Mouse (Mus musculus) liver, embryonic 15.5 days (tissue): ENCODE results near the gene Wwtr1. TPM values are rescaled to one million over a fixed set of nuclear protein-coding genes. Genes with fewer than 3 reads are reported as not detected.

ENCODE experiments used
- ATAC-seq: fragments of 200-750 bp; cut with Nextera tagmentation; 2 replicates; pipeline ENCODE4 v1.8.0; 2017; ENCODE audit warnings: moderate number of reproducible peaks, mild to moderate bottlenecking, moderate library complexity; ENCODE audit not compliant: insufficient read depth
- H3K27ac ChIP-seq: fragments of 300-500 bp; sonication (generic); replicated peaks from 2 replicates; pipeline ENCODE4 v1.5.1; 2015; ENCODE audit warnings: mild to moderate bottlenecking, inconsistent platforms
- H3K27me3 ChIP-seq: fragments of 300-500 bp; sonication (generic); 2 replicates; pipeline ENCODE4 v1.6.1; 2015; ENCODE audit warnings: mild to moderate bottlenecking, inconsistent platforms
- H3K36me3 ChIP-seq: fragments of 300-500 bp; sonication (generic); replicated peaks from 2 replicates; pipeline ENCODE4 v1.6.1; 2015; ENCODE audit warnings: moderate library complexity, mild to moderate bottlenecking, inconsistent platforms
- H3K4me1 ChIP-seq: fragments of 300-500 bp; sonication (generic); replicated peaks from 2 replicates; pipeline ENCODE4 v1.6.1; 2015; ENCODE audit warnings: inconsistent platforms
- H3K4me2 ChIP-seq: fragments of 300-500 bp; sonication (generic); 2 replicates; pipeline ENCODE4 v1.6.1; 2015; ENCODE audit warnings: moderate library complexity, mild to moderate bottlenecking, inconsistent platforms
- H3K4me3 ChIP-seq: fragments of 300-500 bp; sonication (generic); replicated peaks from 2 replicates; pipeline ENCODE4 v1.5.1; 2015; ENCODE audit warnings: mild to moderate bottlenecking, inconsistent platforms
- H3K9ac ChIP-seq: fragments of 300-500 bp; sonication (generic); 2 replicates; pipeline ENCODE4 v1.6.1; 2015; ENCODE audit warnings: moderate library complexity, mild to moderate bottlenecking, inconsistent platforms
- H3K9me3 ChIP-seq: fragments of 300-500 bp; sonication (generic); replicated peaks from 2 replicates; pipeline ENCODE4 v1.6.1; 2016; ENCODE audit warnings: inconsistent platforms
- WGBS: fragments of 180-500 bp; shearing (Covaris S2); methylation state at CpG from one replicate; pipeline ENCODE4 v1.1.7; 2015; ENCODE audit warnings: mixed read lengths; ENCODE audit not compliant: insufficient replicate concordance; 5-methylcytosine and 5-hydroxymethylcytosine counted together
- polyA plus RNA-seq: library from polyadenylated mRNA; unstranded; fragments of >200 nt; fragmentation: Nextera tagmentation; extraction: Ambion mirVana; gene quantifications from 2 replicates; pipeline ENCODE4 v1.2.1, GENCODE M21; 2015

Wwtr1 gene
- polyA plus RNA-seq, 1 experiment from 2014 or later: 1.5 TPM

GRCm38 (mm10) chr3:57580426-57581195 is 4.9 kb upstream of the Wwtr1 start:
- H3K9me3 ChIP-seq: no peaks in the 10 kb centered on the region
- H3K4me3 ChIP-seq: no peak overlapping the region
- no peaks in the 10 kb centered on the region for H3K36me3 ChIP-seq
- no peaks in the 10 kb centered on the region for H3K4me1 ChIP-seq
- no peak overlapping the region for H3K27ac ChIP-seq
- ATAC-seq: no peak
- WGBS: 61% methylated on average over 10 of the region's 10 CpGs
- H3K4me2 ChIP-seq: no peak overlapping the region
- H3K27me3 ChIP-seq: peaks cover 23% of the 10 kb centered on the region
- no peak overlapping the region for H3K9ac ChIP-seq

- H3K4me1 ChIP-seq: no peaks in the 10 kb centered on the region
- peak overlapping the region; percentile 58 for H3K4me3 ChIP-seq
- WGBS: 2% methylated on average over 35 of the region's 35 CpGs
- H3K9me3 ChIP-seq: no peaks in the 10 kb centered on the region
- H3K9ac ChIP-seq: 0 out of 2 replicates have a peak overlapping the region, but pooled peaks have one; percentile 4
- H3K27ac ChIP-seq: peak overlapping the region; percentile 48
- peaks cover 47% of the 10 kb centered on the region for H3K27me3 ChIP-seq
- ATAC-seq: peak; percentile 31; the same call in 1 of the 2 replicates
- no peaks in the 10 kb centered on the region for H3K36me3 ChIP-seq
- peak overlapping the region; percentile 62 for H3K4me2 ChIP-seq
Measured at GRCm38 (mm10) chr3:57576056-57576824, 530 bp upstream of the Wwtr1 start.

GRCm38 (mm10) chr3:57574885-57575659 is 638 bp downstream of the Wwtr1 start:
- peak overlapping the region; percentile 55 for H3K27ac ChIP-seq
- no peaks in the 10 kb centered on the region for H3K4me1 ChIP-seq

GRCm38 (mm10) chr3:57573898-57574570 is 1.7 kb downstream of the Wwtr1 start:
- Histone ChIP-seq H3K9ac (no peak overlapping the region), H3K9me3 (no peaks in the 10 kb centered on the region), H3K4me1 (no peaks in the 10 kb centered on the region), H3K27ac (no peak overlapping the region), H3K4me2 (peak overlapping the region; percentile 62), H3K27me3 (peaks cover 47% of the 10 kb centered on the region), H3K4me3 (peak overlapping the region; percentile 58), H3K36me3 (no peaks in the 10 kb centered on the region)
- WGBS: 46% methylated on average over 14 of the region's 14 CpGs
- ATAC-seq: no peak

More at GRCm38 (mm10) chr3:57574885-57575659, 638 bp downstream of the Wwtr1 start:
- under 1% methylated on average over 57 of the region's 59 CpGs for WGBS
- H3K4me3 ChIP-seq: peak overlapping the region; percentile 58
- no peaks in the 10 kb centered on the region for H3K36me3 ChIP-seq
- H3K9ac ChIP-seq: peak overlapping the region; percentile 37; the same call in 1 of the 2 replicates
- no peaks in the 10 kb centered on the region for H3K9me3 ChIP-seq
- peak; percentile 55 for ATAC-seq
- H3K27me3 ChIP-seq: peaks cover 47% of the 10 kb centered on the region
- peak overlapping the region; percentile 62 for H3K4me2 ChIP-seq

GRCm38 (mm10) chr3:57572331-57572975 is 3.3 kb downstream of the Wwtr1 start:
- Histone ChIP-seq H3K27me3 (peaks cover 40% of the 10 kb centered on the region), H3K4me2 (no peak overlapping the region), H3K36me3 (no peaks in the 10 kb centered on the region), H3K9ac (no peak overlapping the region), H3K27ac (no peak overlapping the region), H3K4me3 (no peak overlapping the region), H3K4me1 (no peaks in the 10 kb centered on the region), H3K9me3 (no peaks in the 10 kb centered on the region)
- ATAC-seq: no peak
- 60% methylated on average over 6 of the region's 6 CpGs for WGBS

- H3K4me2 ChIP-seq: no peak overlapping the region
- WGBS: 60% methylated on average over 5 of the region's 5 CpGs
- H3K9me3 ChIP-seq: no peaks in the 10 kb centered on the region
Measured at GRCm38 (mm10) chr3:57566655-57567054, 9.1 kb downstream of the Wwtr1 start.

GRCm38 (mm10) chr3:57563627-57564026 is 12.1 kb downstream of the Wwtr1 start:
- ATAC-seq: no peak
- H3K4me1 ChIP-seq: peaks cover 3% of the 10 kb centered on the region; the same call in 1 of the 2 replicates
- no peak overlapping the region for H3K4me3 ChIP-seq
- H3K27ac ChIP-seq: no peak overlapping the region
- no peak overlapping the region for H3K4me2 ChIP-seq
- no peaks in the 10 kb centered on the region for H3K27me3 ChIP-seq
- H3K36me3 ChIP-seq: no peaks in the 10 kb centered on the region
- no peaks in the 10 kb centered on the region for H3K9me3 ChIP-seq
- 71% methylated on average over 5 of the region's 5 CpGs for WGBS
- no peak overlapping the region for H3K9ac ChIP-seq

More at GRCm38 (mm10) chr3:57566655-57567054, 9.1 kb downstream of the Wwtr1 start:
- H3K9ac ChIP-seq: no peak overlapping the region
- no peaks in the 10 kb centered on the region for H3K36me3 ChIP-seq
- H3K4me1 ChIP-seq: peaks cover 3% of the 10 kb centered on the region; the same call in 1 of the 2 replicates
- no peaks in the 10 kb centered on the region for H3K27me3 ChIP-seq
- H3K27ac ChIP-seq: no peak overlapping the region
- H3K4me3 ChIP-seq: no peak overlapping the region
- no peak for ATAC-seq

GRCm38 (mm10) chr3:57562996-57563506 is 12.7 kb downstream of the Wwtr1 start:
- no peak for ATAC-seq
- Histone ChIP-seq H3K27me3 (no peaks in the 10 kb centered on the region), H3K9me3 (no peaks in the 10 kb centered on the region), H3K27ac (no peak overlapping the region), H3K4me2 (no peak overlapping the region), H3K9ac (no peak overlapping the region), H3K4me1 (peaks cover 3% of the 10 kb centered on the region; the same call in 1 of the 2 replicates), H3K4me3 (no peak overlapping the region), H3K36me3 (no peaks in the 10 kb centered on the region)
- 73% methylated on average over 6 of the region's 6 CpGs for WGBS

GRCm38 (mm10) chr3:57558761-57559160 is 16.9 kb downstream of the Wwtr1 start:
- Histone ChIP-seq H3K4me2 (no peak overlapping the region), H3K9ac (no peak overlapping the region)
- WGBS: 65% methylated on average over 6 of the region's 6 CpGs

GRCm38 (mm10) chr3:57557408-57557807 is 18.3 kb downstream of the Wwtr1 start:
- Histone ChIP-seq H3K27ac (no peak overlapping the region), H3K36me3 (no peaks in the 10 kb centered on the region), H3K9ac (no peak overlapping the region), H3K4me2 (no peak overlapping the region), H3K27me3 (no peaks in the 10 kb centered on the region), H3K9me3 (no peaks in the 10 kb centered on the region), H3K4me1 (no peaks in the 10 kb centered on the region), H3K4me3 (no peak overlapping the region)
- 58% methylated on average over 4 of the region's 4 CpGs for WGBS
- ATAC-seq: no peak

More at GRCm38 (mm10) chr3:57558761-57559160, 16.9 kb downstream of the Wwtr1 start:
- no peak overlapping the region for H3K4me3 ChIP-seq
- H3K36me3 ChIP-seq: no peaks in the 10 kb centered on the region
- no peaks in the 10 kb centered on the region for H3K4me1 ChIP-seq
- no peaks in the 10 kb centered on the region for H3K9me3 ChIP-seq
- H3K27me3 ChIP-seq: no peaks in the 10 kb centered on the region
- H3K27ac ChIP-seq: no peak overlapping the region
- no peak for ATAC-seq
